Mouse (Mus musculus) liver, embryonic 13.5 days (tissue): ENCODE data around the gene Them7. TPM values are rescaled to one million over a fixed set of nuclear protein-coding genes. Genes with fewer than 3 reads are reported as not detected.

Source experiments
- ATAC-seq: fragments of 200-750 bp; cut with Nextera tagmentation; 2 replicates; pipeline ENCODE4 v1.8.0; 2017; ENCODE audit warnings: low read depth, mild to moderate bottlenecking, moderate number of reproducible peaks, moderate library complexity
- DNase-seq: peaks from one replicate; pipeline ENCODE4 v3.0.0; 2022
- H3K27ac ChIP-seq: fragments of 300-500 bp; sonication (generic); 2 replicates; pipeline ENCODE4 v1.5.1; 2015; ENCODE audit warnings: moderate library complexity, mild to moderate bottlenecking, inconsistent platforms
- H3K27me3 ChIP-seq: fragments of 300-500 bp; sonication (generic); 2 replicates; pipeline ENCODE4 v1.6.1; 2015; ENCODE audit warnings: mild to moderate bottlenecking, inconsistent platforms
- H3K36me3 ChIP-seq: fragments of 300-500 bp; sonication (generic); 2 replicates; pipeline ENCODE4 v1.6.1; 2015; ENCODE audit warnings: mild to moderate bottlenecking, inconsistent platforms
- H3K4me1 ChIP-seq: fragments of 300-500 bp; sonication (generic); replicated peaks from 2 replicates; pipeline ENCODE4 v1.6.1; 2015; ENCODE audit warnings: inconsistent platforms
- H3K4me2 ChIP-seq: fragments of 300-500 bp; sonication (generic); 2 replicates; pipeline ENCODE4 v1.6.1; 2015; ENCODE audit warnings: inconsistent platforms, mild to moderate bottlenecking, moderate library complexity
- H3K4me3 ChIP-seq: fragments of 300-500 bp; sonication (generic); replicated peaks from 2 replicates; pipeline ENCODE4 v1.5.1; 2015; ENCODE audit warnings: mild to moderate bottlenecking, inconsistent platforms
- H3K9ac ChIP-seq: fragments of 300-500 bp; sonication (generic); 2 replicates; pipeline ENCODE4 v1.6.1; 2015; ENCODE audit warnings: mild to moderate bottlenecking, inconsistent platforms
- H3K9me3 ChIP-seq: fragments of 300-500 bp; sonication (generic); replicated peaks from 2 replicates; pipeline ENCODE4 v1.6.1; 2016; ENCODE audit warnings: inconsistent platforms
- WGBS: fragments of 180-500 bp; shearing (Covaris S2); methylation state at CpG from one replicate; pipeline ENCODE4 v1.1.7; 2015; ENCODE audit not compliant: insufficient replicate concordance; 5-methylcytosine and 5-hydroxymethylcytosine counted together
- polyA plus RNA-seq: library from polyadenylated mRNA; unstranded; fragments of >200 nt; fragmentation: Nextera tagmentation; extraction: Ambion mirVana; gene quantifications from 2 replicates; pipeline ENCODE4 v1.2.1, GENCODE M21; 2015

Them7 gene
- polyA plus RNA-seq, 1 experiment from 2014 or later = 0.99 TPM

DNA sequence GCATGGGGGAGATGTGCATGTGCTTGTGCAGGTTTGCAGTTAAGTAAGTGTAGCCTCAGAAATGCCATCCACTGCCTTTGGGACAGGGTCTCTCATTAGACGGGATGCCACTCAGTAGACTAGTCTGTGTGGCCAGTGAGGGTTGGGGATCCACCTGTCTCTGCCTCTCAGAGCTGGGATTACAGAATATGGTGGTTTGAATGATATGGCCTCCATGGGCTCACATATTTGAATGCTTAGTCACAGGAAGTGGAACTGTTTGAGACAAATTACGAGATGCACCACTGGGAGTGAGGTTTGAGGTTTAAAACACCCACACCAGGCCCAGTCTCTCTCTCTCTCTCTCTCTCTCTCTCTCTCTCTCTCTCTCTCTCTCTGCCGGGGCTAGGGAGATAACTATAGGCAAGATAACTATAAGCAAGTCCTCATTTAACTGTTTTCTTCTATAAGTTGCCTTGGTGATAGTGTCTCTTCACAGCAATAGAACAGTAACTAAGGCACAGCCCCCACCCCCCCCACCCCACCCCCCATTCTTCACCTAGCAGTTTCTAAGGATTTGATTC lies 156.7 kb downstream of the Them7 start:
- no peak for ATAC-seq
- no peak overlapping the region for H3K27ac ChIP-seq
- H3K4me2 ChIP-seq = no peak overlapping the region

DNA sequence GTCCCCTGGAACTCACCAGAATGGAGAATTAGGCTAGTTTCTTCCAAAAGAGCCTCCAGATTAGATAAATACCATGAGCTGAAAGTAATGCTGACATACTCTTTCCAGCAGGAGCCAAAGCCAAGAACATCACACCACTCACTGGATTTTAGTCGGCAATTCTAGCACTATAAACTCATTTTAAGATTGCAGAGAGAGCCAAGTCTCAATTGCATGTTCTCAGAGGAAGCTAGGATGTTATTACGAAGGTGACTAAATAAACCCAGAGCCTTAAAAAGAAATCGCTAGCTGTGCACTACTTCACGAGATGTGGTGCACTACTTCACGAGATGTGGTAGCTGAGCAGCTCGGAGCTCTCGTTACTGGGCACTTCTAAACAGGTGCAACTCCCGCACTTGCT lies 158.9 kb downstream of the Them7 start:
- DNase-seq = no peak
- Histone ChIP-seq H3K4me3 (no peak overlapping the region), H3K4me1 (peaks cover 10% of the 10 kb centered on the region), H3K27ac (no peak overlapping the region), H3K27me3 (no peaks in the 10 kb centered on the region), H3K9ac (no peak overlapping the region), H3K9me3 (no peaks in the 10 kb centered on the region), H3K36me3 (peaks cover 25% of the 10 kb centered on the region), H3K4me2 (no peak overlapping the region)
- 81% methylated on average over 8 of the region's 8 CpGs for WGBS
- no peak for ATAC-seq

More for the DNA sequence above, 156.7 kb downstream of the Them7 start:
- DNase-seq = no peak
- peaks cover 10% of the 10 kb centered on the region for H3K4me1 ChIP-seq
- H3K4me3 ChIP-seq = no peak overlapping the region
- no peaks in the 10 kb centered on the region for H3K27me3 ChIP-seq
- H3K9ac ChIP-seq = no peak overlapping the region
- H3K9me3 ChIP-seq = no peaks in the 10 kb centered on the region
- WGBS = 45% methylated on average over 3 of the region's 3 CpGs
- H3K36me3 ChIP-seq = peaks cover 5% of the 10 kb centered on the region

DNA sequence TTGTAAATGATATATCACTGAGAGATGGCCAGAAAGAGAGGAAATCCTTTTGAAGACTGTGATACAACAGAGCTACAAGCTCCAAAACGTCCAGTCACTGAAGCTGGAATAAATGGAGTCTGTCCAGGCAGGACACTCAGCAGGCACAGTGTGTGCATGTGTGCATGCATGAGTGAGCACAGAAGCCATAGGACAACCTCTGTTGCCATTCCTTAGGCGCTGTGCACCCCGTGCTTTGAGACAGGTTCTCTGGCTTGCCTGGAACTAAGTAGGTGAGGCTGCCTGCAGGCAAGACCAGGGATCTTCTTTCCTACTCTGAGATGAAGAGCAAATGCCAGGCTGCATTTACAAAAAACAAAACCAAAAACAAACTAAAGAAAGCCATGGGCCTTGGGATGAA lies 160.9 kb downstream of the Them7 start:
- ATAC-seq (no peak), DNase-seq (no peak)
- H3K4me3 ChIP-seq = no peak overlapping the region
- H3K4me2 ChIP-seq = no peak overlapping the region
- H3K27ac ChIP-seq = no peak overlapping the region
- no peaks in the 10 kb centered on the region for H3K27me3 ChIP-seq
- WGBS = 66% methylated on average over 3 of the region's 3 CpGs
- H3K9ac ChIP-seq = no peak overlapping the region
- H3K36me3 ChIP-seq = peaks cover 42% of the 10 kb centered on the region
- peaks cover 5% of the 10 kb centered on the region for H3K4me1 ChIP-seq
- H3K9me3 ChIP-seq = no peaks in the 10 kb centered on the region

DNA sequence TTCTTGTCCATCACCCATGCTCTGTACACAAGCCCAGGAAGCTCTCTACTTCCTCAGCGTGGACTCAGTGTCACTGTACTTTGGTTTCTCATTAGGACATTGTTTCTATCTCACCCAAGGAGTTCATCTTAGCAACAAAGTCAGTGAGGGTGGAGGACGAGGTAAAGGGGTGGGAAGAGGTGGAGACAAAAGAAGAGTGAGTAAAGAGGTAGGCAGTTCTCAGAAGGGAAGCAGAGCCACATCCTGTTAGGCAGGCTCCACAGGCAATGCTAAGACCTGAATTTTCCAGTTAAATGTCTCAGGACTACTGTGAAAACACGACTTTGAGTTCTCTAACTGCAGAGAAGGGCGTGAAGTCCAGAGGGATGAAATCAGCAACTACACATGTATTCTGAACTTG lies 162.3 kb downstream of the Them7 start:
- 62% methylated on average over 4 of the region's 4 CpGs for WGBS
- Histone ChIP-seq H3K9ac (no peak overlapping the region), H3K4me1 (peaks cover 14% of the 10 kb centered on the region), H3K27me3 (no peaks in the 10 kb centered on the region), H3K4me3 (no peak overlapping the region), H3K9me3 (no peaks in the 10 kb centered on the region), H3K27ac (no peak overlapping the region), H3K4me2 (no peak overlapping the region), H3K36me3 (peaks cover 56% of the 10 kb centered on the region)
- DNase-seq = no peak
- ATAC-seq = no peak

DNA sequence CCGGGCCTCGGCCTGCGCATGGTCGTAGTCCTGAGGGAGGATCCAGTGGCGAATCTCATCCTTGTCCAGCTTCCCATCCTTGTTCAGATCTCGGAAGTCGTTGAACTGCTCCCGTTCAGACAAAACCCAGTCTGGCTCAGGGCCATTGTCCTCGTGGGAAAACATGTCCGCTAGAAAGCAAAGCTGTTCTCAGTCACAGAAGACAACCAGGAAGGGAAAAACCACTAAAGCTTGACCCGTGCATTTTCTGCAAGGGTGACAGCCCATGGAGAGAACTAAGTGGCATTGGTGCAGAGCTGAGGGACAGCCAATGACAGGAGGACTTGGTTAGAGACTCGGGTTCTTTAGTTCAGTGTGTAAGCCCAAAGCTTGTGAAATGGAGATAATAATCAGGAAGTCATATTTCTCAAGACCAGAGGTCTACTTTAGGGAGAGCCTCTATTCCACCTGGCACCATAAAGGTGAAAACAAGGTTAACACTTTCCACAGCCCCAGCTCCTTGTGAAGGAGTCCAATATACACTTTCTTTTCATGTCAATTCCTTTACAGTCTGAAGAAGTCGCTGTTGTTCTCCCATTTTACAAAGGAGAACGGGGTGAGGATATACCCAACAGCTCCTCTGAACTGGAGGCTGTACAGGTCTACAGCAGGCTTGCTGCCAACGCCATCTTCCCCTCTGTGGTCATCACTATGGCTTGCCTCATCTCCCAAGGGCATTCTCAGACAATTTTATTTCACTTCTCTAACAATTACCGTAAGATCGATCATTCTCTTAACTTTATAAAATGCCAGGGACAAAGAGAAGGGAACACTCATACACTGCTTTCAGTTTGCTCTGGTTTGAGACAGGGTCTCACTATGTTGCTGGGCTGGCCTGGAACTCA lies 165.1 kb downstream of the Them7 start:
- DNase-seq (no peak), ATAC-seq (no peak)
- Histone ChIP-seq H3K4me2 (no peak overlapping the region), H3K27ac (no peak overlapping the region), H3K27me3 (no peaks in the 10 kb centered on the region), H3K4me3 (no peak overlapping the region), H3K9me3 (no peaks in the 10 kb centered on the region), H3K36me3 (peaks cover 81% of the 10 kb centered on the region), H3K4me1 (peaks cover 28% of the 10 kb centered on the region), H3K9ac (no peak overlapping the region)
- WGBS = 78% methylated on average over 17 of the region's 17 CpGs

DNA sequence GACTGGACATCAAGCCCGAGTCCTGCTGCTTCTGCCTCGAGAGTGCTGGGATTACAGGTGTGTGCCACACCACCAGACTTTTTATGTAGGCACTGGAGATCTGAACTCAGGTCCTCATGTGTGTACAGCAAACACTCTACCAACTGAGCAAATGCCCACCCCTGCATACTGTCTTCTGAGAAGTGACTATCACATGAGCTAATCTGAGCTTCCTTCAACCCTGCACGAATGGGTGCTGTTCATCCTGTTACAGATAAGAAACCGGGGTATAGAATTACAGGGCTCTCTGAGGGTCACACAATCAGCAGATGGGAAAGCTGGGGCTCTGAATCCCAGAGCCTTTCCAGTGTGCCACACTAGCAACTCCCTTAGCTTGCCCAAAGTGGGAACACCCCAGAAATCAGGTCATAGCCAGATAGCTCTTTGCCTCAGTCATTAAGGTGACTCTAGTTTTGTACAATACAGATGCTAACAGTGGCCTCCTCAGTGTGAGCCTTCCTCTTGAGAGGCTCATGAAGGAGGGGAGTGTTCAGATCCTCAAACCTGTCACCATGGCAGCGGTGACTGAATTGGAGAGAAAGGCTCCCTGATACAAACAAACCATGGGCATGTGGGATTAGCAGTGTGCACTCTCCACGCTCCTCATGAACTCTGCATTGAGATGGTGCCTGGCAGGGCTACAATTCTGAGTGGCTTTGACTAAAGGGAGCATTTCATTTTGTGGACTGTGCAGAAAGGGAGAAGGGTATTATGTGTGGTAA lies 166.7 kb downstream of the Them7 start:
- H3K4me1 ChIP-seq = peaks cover 30% of the 10 kb centered on the region
- no peak overlapping the region for H3K27ac ChIP-seq
- H3K4me3 ChIP-seq = no peak overlapping the region
- 56% methylated on average over 6 of the region's 6 CpGs for WGBS
- H3K9me3 ChIP-seq = no peaks in the 10 kb centered on the region
- H3K4me2 ChIP-seq = no peak overlapping the region
- H3K36me3 ChIP-seq = peaks cover 80% of the 10 kb centered on the region
- H3K27me3 ChIP-seq = no peaks in the 10 kb centered on the region
- ATAC-seq = peak; percentile 74
- DNase-seq = no peak
- H3K9ac ChIP-seq = no peak overlapping the region

DNA sequence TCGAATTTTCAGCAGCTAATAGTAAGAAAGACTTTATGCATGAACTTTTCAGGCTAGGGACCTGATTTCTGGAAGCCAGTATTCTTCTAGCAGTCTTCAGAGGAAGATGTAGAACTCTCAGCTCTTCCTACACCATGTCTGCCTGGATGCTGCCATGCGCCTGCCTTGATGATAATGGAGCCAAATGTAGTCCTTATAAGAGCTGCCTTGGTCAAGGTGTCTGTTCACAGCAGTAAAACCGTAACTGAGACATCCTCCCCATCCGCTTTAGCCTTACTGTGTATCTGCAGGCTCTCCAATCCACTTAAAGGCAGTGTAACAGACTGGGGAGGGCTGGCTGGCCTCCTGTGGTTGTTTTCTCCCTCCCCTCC lies 167.3 kb downstream of the Them7 start:
- ATAC-seq (no peak), DNase-seq (no peak)
- Histone ChIP-seq H3K4me3 (no peak overlapping the region), H3K27me3 (no peaks in the 10 kb centered on the region), H3K4me2 (no peak overlapping the region), H3K27ac (no peak overlapping the region), H3K9me3 (no peaks in the 10 kb centered on the region), H3K9ac (no peak overlapping the region), H3K4me1 (peaks cover 36% of the 10 kb centered on the region), H3K36me3 (peaks cover 75% of the 10 kb centered on the region)
- 76% methylated on average over 4 of the region's 4 CpGs for WGBS

DNA sequence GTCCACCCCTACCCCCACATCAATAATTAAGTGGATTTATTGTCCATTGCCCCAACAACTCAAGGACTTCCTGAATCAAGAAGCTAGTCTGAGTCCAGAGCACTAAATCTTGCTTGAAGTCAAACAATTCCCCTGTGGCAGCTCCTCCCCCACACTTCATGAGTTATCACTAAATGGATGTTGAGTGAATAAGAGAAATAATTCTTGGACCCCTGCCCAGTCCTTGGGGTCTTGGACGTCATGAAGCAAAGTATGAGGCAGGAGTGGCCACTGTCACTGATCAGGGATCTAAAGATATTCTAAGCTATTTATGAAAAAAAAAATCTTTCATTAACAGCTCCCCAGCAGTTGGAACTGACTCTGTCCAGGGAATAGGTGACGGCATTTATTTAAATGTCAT lies 168.4 kb downstream of the Them7 start:
- no peak overlapping the region for H3K27ac ChIP-seq
- 58% methylated on average over 2 of the region's 2 CpGs for WGBS
- peaks cover 47% of the 10 kb centered on the region for H3K4me1 ChIP-seq
- no peak overlapping the region for H3K4me3 ChIP-seq
- H3K36me3 ChIP-seq = peaks cover 66% of the 10 kb centered on the region
- H3K27me3 ChIP-seq = no peaks in the 10 kb centered on the region
- no peak overlapping the region for H3K9ac ChIP-seq
- no peaks in the 10 kb centered on the region for H3K9me3 ChIP-seq
- no peak for DNase-seq
- H3K4me2 ChIP-seq = no peak overlapping the region
- ATAC-seq = no peak

DNA sequence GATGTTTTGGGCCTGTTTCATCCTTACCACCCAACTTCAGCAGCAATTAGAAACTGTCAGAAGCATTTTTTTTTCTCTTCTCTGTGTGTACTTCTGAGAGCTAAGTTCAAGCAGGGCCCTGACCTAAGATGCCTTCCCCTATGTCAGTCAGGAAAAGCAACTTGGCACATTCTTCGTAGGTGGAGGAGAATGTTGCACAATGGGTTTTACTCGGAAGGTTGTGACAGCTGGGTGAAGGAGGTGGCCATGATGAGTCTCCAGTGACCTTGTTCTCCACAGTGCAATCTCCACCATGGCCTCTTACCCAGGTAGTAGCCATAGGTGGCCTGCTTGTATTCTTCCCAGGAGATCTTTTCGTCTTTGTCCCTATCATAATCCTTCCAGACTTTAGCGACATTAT lies 170.3 kb downstream of the Them7 start:
- peaks cover 66% of the 10 kb centered on the region for H3K4me1 ChIP-seq
- no peak overlapping the region for H3K9ac ChIP-seq
- no peak overlapping the region for H3K27ac ChIP-seq
- H3K4me3 ChIP-seq = no peak overlapping the region
- no peaks in the 10 kb centered on the region for H3K9me3 ChIP-seq
- H3K4me2 ChIP-seq = no peak overlapping the region
- no peaks in the 10 kb centered on the region for H3K27me3 ChIP-seq
- DNase-seq (no peak), ATAC-seq (no peak)
- H3K36me3 ChIP-seq = peaks cover 47% of the 10 kb centered on the region
- WGBS = 76% methylated on average over 4 of the region's 4 CpGs

DNA sequence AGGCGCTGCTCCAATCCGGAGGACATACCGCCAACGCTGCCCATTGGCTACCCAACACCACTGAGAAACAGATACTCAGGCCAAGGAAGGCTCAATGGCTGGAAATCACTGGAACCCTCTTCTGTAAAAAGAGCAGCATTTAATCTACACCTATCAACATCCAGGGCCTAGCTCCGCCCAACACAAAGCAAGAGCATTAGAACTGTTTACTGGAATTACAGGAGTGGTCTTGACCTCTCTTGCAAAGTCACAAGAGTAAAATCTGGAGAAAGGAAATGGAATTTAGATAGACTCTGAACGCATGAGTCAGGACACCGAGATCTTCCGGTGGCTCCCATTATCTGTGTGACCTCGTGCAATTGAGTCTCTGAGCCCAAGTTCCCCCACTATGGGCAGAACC lies 171.9 kb downstream of the Them7 start:
- 63% methylated on average over 9 of the region's 9 CpGs for WGBS
- Histone ChIP-seq H3K9me3 (no peaks in the 10 kb centered on the region), H3K27me3 (peaks cover 4% of the 10 kb centered on the region; the same call in 1 of the 2 replicates), H3K4me2 (no peak overlapping the region), H3K4me3 (no peak overlapping the region), H3K9ac (no peak overlapping the region), H3K4me1 (peaks cover 73% of the 10 kb centered on the region), H3K36me3 (peaks cover 33% of the 10 kb centered on the region), H3K27ac (no peak overlapping the region)
- DNase-seq = no peak
- ATAC-seq = no peak

DNA sequence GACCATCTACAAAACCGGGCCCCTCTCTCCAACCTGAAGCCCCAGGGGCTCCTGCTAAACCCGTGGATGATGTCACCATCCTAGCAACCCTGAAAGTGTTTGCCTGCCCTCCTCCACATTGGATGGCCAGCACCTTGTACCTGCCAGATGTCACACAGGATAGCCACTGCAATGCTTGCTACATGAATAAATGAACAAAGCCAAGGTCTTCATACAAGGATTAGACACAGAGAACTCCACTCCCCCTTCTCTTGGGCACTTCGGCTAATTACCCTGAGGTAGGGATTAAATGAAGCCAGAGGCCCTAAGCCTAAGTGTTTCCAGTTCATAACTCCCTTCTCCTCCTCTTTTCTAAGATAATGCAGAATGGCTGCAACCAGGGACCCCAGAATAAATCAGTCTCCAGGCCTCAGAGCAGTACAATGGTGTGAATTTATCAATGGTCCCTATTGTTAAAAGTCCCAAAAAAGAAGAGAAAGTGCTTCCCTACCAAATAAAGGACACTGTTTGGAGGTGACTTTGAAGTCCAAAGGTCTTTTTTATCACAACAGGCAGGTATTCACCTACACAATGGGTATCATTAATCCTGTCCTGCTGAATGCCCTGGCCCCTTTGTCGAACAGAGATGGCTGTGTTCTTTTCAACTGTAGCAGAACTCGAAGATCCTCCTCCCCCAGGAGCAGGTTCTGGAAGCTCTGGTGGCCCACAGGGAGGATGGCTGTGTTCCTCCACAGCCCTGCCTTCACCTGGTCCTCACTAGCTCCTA lies 173.5 kb downstream of the Them7 start:
- H3K36me3 ChIP-seq = peaks cover 18% of the 10 kb centered on the region
- H3K4me1 ChIP-seq = peaks cover 67% of the 10 kb centered on the region
- no peaks in the 10 kb centered on the region for H3K9me3 ChIP-seq
- peak overlapping the region; percentile 84 for H3K9ac ChIP-seq
- WGBS = 37% methylated on average over 5 of the region's 5 CpGs
- H3K27me3 ChIP-seq = peaks cover 11% of the 10 kb centered on the region; the same call in 1 of the 2 replicates
- DNase-seq (no peak), ATAC-seq (no peak)
- peak overlapping the region; percentile 87 for H3K4me2 ChIP-seq
- H3K27ac ChIP-seq = no peak overlapping the region
- H3K4me3 ChIP-seq = peak overlapping the region; percentile 80
